Mouse (Mus musculus) c-Kit-positive CD71-positive TER-119-negative erythroid progenitor cells, embryonic 14.5 days (primary cell): ENCODE measurements around the gene Kirrel3.

Experiments
- DNase-seq: peaks from one replicate; pipeline ENCODE4 v3.0.0-alpha.2; 2013; ENCODE audit warnings: low read depth

The Kirrel3 gene

DNA sequence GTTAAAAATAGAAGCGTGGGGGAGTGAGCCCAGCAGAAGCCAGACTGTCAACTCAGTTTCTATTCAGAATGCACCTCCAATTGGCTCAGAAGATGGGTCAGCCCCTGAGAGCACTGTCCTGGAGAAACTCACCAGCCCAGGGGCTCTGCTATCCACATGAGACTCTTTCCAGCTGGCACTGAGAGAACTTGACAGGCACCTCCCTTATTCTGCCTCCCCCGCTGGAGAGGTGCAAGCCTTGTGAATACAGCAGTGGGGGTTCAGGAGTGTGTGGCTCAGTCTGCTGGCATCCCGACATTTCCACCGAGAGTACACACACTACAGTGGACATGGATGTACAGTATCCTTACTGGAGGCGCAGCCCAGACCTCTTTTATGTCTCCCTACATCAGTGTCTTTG lies 210.0 kb downstream of the Kirrel3 start:
- no peak for DNase-seq

DNA sequence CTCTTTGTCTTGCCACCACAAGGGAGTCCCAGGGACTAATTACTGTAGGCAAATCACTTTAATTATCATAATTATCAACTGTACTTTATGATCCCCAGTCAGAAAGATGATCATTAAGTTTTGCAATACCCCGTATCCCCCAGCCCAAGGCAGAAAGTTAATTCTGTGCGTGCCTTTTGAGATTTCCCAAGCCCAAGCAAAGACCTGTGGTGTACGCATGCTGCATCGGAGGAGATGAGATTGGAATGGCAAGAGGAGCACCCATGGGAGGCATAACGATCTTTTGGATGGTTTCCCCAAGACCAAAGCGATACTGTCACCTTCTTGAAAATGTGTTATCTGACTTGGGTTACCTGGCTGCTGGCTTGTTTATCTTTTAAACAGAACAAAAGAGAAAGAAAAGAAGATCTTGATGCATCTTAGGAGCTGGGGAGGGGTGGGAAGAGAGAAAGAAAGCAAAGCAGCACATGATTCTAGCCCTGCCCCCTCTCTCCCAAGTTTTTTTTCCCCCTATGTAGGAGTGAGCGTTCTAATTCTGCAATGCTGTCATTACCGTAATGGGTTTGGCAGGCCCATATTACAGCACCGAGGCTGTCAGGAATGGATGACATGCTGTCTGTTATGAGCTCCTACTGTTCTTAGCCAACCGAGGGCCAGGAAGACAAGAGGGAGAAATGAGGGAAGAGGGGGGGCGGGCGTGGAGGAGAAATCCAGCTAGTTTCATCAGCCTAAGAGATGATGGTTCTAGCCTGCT lies 218.0 kb downstream of the Kirrel3 start:
- no peak for DNase-seq

DNA sequence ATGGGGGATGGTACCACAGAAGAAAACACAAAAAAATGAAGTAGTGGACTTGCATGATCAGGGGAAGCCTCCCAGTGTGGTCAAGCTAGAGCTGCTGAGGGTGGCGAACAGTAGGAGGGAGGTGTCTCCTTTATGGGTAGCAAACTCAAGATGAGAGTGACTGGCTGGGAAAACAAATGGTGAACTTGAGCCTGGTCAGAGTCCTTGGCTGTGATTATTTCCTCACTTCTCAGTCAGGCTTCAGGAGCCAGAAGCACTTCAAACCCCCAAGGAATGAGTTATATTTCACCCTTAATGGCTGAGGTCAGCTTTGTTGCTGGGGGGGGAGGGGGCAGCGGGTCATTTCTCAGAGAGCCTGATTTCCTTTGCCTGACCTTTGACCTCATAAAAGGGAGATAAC lies 218.7 kb downstream of the Kirrel3 start:
- no peak for DNase-seq

DNA sequence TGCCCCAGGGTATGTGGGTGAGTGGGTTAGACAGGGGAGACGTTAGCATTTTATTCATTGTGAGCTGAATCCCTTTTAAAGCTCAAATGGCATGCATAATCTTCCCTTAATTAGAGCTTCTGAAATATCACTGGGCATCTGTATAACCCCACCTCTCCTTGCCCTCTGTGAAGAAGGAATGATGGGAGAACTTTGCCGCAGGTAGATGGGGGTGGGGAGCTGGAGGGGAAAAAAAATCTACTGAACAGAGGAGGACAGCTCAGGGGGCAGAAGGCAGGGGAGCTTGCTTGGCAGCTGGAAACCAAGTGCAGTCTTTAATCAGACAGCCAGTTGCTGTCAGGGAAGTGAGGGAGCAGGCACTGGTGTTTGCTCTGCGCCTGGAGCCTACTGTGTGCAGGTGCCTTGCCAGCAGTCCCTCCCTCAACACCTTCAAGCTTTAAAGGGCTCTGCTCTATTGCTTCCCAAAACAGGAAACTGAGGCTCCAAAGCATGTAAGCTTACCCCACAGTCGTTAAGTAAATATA lies 220.7 kb downstream of the Kirrel3 start:
- no peak for DNase-seq

DNA sequence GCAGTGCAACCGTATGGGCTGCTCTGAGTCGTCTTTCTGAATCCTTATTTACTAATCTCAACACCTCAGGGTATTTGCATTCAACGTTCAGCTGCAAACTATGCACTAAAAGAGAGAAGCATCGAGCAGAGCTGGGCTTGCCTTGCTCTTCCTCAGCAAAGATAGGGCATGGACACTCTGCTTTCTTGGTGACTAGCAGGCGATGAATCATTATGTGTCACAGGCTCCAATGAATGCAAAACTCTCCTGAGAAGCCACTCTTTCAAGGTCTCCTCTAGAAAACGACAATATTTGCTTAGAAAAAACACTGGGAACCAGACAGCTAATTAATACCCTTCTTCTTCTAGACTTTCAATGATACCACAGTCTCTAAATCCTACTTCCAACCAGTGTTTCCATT lies 223.0 kb downstream of the Kirrel3 start:
- no peak for DNase-seq

DNA sequence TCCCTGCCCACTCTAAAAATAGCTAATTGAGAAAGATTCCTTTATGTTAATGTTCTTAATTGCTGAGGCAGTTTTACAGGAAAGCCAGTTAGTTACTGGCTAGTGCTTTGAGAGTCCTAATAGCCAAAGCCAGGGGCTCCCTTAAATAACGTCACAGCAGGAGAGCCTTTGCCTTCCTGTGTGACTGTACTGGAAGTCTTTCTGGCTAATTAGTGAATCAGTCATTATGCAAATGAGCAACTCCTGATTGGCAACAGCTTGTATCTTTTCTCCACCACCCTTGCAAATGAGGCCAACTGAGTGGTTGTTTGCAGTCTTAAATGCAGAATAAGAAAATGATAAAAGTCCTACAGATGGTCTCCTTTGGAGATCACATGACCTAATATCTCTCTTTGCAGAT lies 226.3 kb downstream of the Kirrel3 start:
- DNase-seq, result no peak

DNA sequence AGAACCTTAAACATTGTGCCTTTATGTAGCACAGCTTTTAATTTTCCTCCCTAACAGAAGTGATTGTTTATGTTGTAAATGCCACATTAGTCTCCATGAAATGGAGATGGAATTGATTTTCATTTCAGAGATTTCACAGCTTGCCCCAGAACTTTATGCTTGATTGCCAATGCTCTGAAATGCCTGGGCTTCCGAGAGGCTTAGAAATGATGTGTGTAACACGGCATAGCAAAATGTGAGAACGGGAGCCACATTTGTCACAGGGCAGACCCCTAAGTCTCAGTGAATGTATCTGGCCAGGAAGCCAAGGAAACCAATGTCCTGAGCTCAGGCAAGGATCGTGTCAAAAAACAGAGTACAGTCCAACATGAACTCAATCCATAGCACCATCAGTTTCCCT lies 227.3 kb downstream of the Kirrel3 start:
- no peak for DNase-seq

DNA sequence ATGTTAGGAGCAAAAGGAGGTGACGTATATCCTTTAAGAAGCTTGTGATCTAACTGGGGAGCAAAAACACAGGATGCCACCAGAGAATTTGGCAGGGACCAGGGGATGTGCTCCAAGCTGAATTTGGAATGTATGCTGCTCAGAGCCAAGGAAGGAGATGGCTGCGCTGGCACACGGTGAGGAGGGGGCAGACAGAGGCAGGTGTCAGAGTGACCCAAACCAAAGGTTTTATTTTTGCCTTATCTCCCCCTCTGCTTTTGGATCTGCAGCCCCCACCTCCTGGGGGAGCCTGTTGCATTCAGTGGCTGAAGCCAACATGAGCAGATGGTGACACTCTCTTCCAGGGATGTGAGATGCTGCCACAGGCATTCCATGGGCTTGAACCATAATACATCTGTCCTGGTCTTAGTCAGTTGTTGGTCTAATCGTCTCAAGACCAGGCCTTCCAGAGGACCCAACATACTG lies 227.8 kb downstream of the Kirrel3 start:
- no peak for DNase-seq

DNA sequence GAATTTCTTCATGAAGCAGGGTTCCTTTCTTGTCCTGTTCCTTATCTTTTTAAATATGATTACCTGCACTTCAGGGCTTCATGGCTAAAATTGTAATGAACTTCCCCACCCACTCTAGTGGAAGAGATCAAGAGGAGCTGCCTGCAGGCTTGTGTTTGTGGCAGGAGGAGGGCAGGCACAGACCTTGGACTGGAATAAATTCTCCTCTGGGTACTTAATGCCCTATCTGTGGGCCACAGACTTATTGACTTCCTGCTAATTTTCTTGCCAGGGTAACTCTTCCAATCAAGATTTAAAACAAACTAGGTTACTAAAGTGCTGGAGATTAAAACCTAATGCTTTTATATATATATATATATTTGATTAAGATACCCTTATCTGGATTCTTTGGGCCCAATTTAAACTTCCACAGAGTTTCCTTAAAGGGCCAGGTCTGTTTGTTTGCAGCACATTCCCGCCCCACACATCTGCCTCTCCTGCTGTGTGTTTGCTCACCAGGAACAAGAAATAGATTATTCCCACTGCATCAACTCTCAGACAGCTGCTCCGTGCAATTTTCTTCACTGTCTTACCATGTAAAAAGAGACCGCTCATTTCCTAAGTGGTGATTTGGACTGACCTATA lies 229.4 kb downstream of the Kirrel3 start:
- DNase-seq, result no peak

DNA sequence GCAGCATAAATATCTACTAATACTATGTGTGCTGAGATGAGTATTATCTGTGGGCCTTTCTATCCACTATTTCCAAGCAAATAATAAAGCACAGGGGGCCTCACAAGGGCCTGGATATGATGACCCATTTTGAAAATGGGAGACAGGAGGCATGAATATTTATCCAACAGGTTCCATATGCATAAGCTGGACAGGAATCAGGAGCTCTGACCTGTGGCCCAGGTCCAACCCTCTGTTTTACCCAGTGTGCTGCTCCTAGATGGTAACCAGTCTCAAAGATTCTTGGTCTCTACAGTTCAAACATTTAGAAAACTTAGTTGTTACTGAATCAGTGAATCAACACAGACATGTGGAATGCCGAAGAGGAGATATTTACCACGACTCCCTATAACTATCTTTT lies 230.8 kb downstream of the Kirrel3 start:
- DNase-seq, result no peak

DNA sequence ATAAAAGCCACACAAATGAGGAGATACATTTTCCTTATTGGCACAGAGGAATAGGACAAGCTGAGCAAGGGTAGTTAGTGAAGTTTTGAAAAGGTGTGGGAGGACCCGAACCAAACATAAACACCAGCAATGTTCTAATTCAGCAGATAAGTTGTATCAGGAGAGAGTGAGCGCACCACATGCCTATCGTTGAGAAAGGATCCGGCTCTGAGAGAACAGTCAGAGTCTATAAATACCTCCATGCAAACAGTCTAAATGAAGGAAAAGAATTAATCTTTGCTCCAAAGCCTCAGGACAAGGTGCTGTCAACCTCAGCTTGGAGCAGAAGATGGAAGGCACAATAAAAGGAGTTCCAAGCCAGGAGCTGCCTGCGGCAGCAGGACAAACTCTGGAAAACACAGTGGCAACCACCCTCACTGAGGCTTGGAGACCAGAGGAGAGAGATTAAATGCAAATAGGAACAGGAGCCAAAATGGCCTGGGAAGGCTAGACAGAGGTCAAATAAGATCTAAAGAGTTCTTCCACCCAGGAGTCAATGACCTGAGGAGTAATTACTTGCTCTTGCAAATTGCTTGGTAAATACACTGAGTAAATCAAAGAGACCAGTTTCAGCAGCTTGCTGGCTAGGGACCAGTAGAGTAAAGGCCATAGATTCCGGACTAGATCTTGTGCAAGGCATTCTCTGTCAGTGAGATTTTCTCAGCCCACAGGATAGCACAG lies 235.9 kb downstream of the Kirrel3 start:
- DNase-seq, result no peak

DNA sequence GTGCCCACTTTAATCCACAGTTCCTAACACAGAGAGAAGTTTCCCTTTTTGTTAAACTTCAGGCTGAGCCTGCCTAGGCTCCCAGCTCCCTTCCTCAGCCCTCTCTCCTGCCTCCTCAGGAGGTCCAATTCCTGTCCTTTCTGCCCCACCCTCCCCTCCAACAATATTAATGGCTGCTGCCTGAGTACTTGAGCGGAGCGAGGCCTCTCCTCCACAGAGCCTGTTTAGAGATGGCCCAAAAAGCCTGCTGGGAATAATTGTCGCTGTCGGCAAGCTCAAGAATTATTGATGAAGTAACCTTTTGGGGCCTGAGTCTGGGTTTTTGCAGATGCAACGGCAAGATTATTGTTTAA lies 236.5 kb downstream of the Kirrel3 start:
- no peak for DNase-seq

DNA sequence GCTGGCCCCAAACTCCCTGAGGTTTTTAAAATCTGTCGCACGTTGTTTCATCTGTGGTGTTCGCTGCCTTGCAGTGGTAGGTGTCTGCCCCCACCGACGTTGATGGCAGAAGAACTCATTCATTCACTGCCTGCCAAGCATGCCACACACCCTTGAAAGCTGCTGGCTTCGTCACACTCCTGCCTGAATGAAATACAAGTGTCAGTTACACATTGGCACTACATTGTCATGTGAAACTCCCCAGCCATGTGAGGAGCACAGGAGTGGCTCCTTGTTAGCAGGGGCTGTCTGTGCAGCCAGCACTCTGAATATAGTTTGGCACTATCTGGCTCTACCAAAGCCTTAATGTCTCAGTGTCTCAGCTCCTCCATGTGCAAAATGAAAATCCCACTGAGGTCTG lies 246.8 kb downstream of the Kirrel3 start:
- DNase-seq, result no peak

DNA sequence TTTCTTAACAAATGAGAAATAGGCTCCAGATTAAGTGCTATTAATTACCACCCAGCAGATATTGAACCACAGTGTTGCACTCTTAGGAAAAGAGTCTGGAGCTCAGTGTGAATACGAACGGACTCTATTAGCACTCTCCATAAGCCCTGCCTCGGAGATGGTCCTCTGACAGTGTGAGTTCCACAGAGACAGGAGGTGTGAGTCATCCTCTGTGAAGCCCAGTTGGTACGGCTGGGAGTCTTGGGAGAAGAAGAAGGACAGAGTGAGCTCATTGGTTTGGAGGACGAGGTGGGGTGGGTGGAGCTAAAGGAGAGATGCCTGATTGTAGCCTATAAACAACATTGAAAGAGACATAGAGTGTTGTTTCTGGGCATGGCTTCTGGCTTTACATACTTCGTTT lies 247.9 kb downstream of the Kirrel3 start:
- DNase-seq, result no peak

DNA sequence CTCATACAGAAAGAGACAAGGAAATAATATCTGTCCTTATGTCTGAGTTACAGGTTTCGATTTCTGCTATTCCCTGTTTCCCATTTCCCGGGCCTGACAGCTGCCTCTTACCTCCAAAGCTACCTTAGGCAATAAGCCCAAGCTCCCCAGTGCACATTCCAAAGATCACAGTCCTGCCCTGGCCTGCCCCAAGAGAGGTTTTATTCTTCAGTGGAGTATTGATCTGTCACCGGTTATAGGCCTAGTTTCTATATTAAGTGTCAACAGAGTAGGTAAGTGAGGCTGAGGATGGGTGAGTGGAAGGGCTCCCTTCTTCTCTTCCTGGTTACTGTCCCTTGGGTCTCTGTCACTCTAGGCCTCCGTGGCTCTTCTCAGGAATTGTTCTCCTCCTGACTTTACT lies 249.3 kb downstream of the Kirrel3 start:
- no peak for DNase-seq

DNA sequence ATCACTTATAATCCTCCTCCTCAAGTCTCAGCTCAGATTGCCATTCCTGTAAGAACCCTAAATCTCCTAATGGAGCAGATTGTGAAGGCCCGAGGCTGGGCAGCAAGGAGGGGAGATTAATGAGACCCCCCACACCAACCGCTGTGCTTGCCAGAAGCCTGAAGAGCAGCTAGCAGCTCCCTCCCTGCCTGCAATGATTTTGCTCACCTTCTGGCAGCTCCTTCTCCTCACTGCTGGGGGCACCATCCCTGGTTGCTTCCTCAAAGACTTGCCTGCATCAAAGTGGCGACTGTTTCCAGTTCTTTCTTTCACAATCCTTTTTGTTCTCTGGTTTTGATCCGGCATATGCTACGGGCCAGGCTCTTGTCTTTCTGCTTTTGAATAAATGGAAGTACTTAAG lies 253.7 kb downstream of the Kirrel3 start:
- no peak for DNase-seq

DNA sequence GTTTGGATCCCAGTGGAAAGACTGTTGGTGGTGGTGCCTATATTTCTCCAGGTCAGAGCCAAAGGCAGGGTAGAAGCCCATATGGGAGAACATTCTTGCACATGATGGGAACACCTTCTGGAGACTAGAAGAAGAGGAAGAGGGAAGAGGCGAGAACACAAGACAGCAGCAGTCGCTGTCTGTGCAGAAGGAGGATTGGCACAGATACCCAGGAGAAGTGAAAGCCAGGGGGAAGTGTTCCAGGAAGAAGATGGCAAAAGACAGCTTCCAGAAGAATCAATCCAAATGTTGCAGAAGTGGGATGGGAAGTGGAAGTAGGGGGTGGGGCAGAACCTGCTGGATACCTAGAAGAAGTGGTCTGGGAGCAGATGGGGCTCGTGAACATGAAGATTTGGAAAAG lies 255.1 kb downstream of the Kirrel3 start:
- no peak for DNase-seq

DNA sequence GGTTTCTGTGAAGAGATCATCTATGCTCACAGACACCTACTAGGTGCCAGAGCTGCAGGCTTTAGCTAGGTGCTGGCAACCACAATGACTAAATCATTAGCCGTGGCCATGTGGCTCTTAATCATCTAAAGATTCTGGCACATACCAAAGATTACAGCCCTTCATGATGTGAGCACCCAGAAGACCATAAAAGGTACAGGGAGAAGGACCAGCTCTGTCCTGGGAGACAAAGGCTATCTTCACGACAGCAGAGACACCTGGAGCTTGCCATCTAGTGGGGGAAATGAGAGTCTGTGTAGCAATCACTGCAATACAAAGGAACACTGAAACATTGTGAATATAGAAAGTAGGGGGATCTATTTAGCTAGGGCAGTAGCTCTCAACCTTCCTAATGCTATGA lies 262.3 kb downstream of the Kirrel3 start:
- DNase-seq, result no peak

DNA sequence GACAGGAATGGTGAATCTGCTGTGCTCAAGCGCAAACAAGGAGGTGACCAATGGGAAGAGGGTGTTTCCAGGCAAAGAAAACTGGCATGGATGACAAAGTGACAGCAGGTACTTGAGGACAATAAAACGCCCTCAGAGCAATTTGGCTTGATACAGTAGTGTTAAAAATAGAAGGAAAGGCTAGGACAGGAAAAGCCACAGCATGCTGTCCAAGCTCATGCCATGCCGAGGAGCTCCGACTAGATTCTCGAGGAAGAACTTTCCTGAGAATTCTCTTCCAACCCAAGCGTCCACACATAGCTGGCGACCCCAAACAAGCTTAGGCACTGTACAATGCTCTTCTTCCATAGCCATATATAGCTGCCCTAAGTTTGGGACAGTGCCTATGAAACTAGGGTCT lies 263.5 kb downstream of the Kirrel3 start:
- no peak for DNase-seq

DNA sequence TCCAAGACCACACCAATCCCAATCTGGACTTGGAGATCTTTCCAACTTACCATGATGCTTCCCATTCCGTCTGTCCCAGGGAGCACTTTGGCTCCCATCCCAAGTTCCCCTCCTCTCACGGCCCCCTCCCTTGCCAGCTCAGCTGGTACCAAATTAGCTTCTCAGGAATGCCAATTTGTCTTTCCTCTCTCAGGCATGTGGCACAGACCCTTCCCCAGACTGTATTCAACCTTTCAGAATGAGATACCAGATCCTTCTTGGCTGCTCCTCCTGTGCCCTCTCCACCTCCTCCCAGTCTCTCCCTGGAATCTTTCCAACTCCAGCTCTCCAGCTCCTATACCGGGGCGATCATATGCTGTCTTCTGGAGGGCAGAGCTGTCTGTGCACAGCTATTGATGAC lies 264.2 kb downstream of the Kirrel3 start:
- DNase-seq, result no peak

DNA sequence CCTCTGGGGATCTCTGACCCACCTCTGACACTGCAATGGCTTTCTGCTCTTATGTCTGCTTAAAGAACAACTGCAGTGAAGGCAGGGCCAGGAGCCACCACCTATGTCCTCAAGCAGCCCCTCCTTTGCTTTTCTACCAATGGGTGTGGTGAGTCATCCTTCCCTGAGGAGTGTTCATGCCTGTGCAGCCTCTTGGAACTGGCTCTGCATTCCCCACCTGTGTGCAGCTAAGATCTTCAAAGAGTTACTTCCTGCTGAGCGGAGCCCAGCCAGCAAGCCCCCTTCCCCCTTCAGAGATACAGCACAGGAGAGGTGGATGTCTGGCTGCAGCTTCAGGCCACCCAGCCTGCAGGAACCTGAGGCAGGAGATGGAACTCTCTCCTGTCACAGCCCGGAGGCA lies 265.2 kb downstream of the Kirrel3 start:
- no peak for DNase-seq

DNA sequence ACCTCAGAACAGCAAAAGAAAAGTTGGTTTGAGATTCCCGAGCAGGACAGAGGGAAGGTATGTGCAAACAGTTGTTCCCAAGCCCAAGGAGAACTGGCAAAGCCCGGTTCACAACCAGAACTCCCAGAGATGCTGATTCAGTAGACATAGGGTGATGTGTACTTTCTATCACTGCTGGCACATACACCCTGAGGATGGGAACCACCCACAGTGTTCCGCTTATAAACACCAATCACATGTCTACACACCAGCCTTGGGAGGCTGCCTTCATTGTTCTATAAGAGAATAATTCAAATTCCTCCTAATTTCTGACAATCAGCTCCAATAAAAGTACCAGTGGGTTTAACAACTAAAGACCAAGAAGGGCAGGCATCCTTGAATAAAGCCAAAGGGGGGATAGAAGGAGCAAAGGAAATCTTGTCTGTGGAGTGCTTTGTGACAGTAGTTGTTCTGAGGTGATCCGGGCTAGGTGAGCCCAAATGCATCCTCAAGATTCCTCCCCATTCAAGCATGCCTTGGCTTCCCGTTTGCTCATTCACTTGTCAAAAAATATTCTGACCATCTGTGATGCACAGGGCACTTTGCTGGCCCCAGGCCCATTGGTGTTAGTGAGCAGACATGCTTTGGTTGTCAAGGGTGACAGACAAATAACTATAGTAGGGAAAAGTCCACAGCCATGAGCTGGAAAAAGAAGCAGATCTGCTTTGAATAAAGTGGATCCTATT lies 266.5 kb downstream of the Kirrel3 start:
- no peak for DNase-seq

DNA sequence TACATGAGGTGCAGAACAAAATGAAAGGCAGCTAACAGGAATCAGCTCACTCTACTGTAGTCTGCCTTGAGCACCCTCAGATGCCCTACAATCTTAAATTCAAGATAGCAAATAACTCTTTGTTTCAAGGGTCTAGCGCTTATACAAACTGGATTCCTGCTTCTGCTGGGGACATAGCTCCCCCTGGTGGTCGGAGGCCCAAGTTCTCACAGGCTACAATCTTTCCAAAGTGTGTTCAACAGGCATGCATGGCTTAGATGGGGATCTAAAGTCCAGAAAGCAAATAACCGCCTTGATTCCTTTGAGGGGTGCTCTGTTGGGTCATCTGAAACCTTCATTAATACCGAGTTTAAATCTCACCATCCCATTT lies 267.1 kb downstream of the Kirrel3 start:
- DNase-seq, result peak; percentile 3
